Mouse (Mus musculus) embryonic fibroblast, embryonic 13.5 days (primary cell): ENCODE measurements around the gene Pdcd1. TPM values are rescaled to one million over a fixed set of nuclear protein-coding genes. Genes with fewer than 3 reads are reported as not detected.

Experiments used
- H3K27ac ChIP-seq: 2 replicates; pipeline ENCODE4 v1.5.1; 2012; ENCODE audit warnings: low read length, control low read depth, inconsistent platforms; ENCODE audit not compliant: insufficient read depth
- H3K4me1 ChIP-seq: 2 replicates; pipeline ENCODE4 v1.6.1; 2011; ENCODE audit warnings: low read length; ENCODE audit not compliant: control insufficient read depth, insufficient read depth
- H3K4me3 ChIP-seq: 2 replicates; pipeline ENCODE4 v1.5.1; 2011; ENCODE audit warnings: mild to moderate bottlenecking, control low read depth, low read length; ENCODE audit not compliant: insufficient read depth
- CTCF ChIP-seq: IDR thresholded peaks from 2 replicates; pipeline ENCODE4 v1.5.1; 2011; ENCODE audit warnings: mild to moderate bottlenecking, control low read depth, low read length, moderate library complexity, borderline replicate concordance; ENCODE audit not compliant: insufficient read depth
- POLR2A ChIP-seq: IDR thresholded peaks from 2 replicates; pipeline ENCODE4 v1.6.1; 2011; ENCODE audit warnings: low read depth, mild to moderate bottlenecking, control low read depth, low read length, moderate library complexity
- polyA plus RNA-seq: library from polyadenylated mRNA; stranded (reverse); fragments of >200 nt; gene quantifications from 2 replicates; pipeline ENCODE4 v1.2.4, GENCODE M21; 2011; ENCODE audit warnings: low read depth; ENCODE audit not compliant: missing spikeins, insufficient read length

The Pdcd1 gene
- not detected in 2 replicates for polyA plus RNA-seq

- TF ChIP-seq POLR2A (no peak), CTCF (no peak)
- Histone ChIP-seq H3K27ac (no peak within 1 kb of the TSS), H3K4me1 (no peaks in the 10 kb centered on the region), H3K4me3 (no peak within 1 kb of the TSS)
Measured at GRCm38 (mm10) chr1:94052373-94052772, at the start of gene Pdcd1. Pdcd1 (minus strand) TSS chr1:94052553.

DNA sequence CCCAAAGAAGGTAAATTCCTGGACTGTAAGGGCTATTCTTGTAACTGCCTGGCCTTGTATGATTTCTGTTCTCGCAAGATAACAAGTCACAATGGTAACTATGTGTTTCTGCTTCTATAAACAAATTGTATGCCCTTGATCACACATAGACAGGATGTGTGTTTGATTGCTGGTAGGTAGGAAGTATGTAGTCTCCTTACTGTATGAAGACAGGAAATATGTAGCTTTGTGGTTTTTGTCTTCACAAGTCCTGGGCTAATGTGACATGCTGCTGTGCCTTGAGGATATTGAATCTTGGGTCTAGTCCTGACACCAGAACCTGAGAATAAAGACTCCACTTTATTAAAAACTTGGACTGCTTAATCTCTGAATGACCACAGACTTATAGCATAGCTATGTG lies 39.4 kb upstream of the Pdcd1 start:
- no peak for TF ChIP-seq CTCF
- TF ChIP-seq POLR2A = no peak
- Histone ChIP-seq H3K27ac (no peak overlapping the region), H3K4me3 (no peak overlapping the region), H3K4me1 (no peaks in the 10 kb centered on the region; the same call in 1 of the 2 replicates)

- Histone ChIP-seq H3K27ac (0 out of 2 replicates have a peak overlapping the region, but pooled peaks have one; percentile 40), H3K4me1 (no peaks in the 10 kb centered on the region; the same call in 1 of the 2 replicates), H3K4me3 (no peak overlapping the region)
- TF ChIP-seq CTCF = no peak
- TF ChIP-seq POLR2A = no peak
Measured at GRCm38 (mm10) chr1:94086311-94086898, 34.1 kb upstream of the Pdcd1 start.

- Histone ChIP-seq H3K4me1 (no peaks in the 10 kb centered on the region; the same call in 1 of the 2 replicates), H3K27ac (peak overlapping the region; percentile 41; the same call in 1 of the 2 replicates), H3K4me3 (no peak overlapping the region)
- TF ChIP-seq CTCF (no peak), POLR2A (no peak)
Measured at GRCm38 (mm10) chr1:94085324-94086105, 33.2 kb upstream of the Pdcd1 start.

DNA sequence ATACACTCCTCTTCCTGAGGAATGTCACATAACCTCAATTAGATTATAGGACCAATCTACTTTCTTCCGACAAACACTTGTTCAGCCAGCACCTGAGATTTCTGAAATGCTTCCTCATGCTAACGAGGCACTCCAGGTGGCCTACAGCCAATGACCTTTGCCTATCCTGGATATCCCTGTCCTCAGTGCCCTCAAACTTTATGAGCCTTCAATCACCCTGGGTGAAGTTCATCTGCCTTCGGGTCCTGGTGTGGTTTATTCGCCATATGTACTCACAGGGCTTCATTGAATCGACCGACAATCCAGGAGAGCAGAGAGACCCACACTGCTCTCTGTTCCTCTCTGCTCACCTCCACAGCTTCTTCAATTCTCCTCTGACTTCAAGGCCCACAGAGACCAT lies 29.4 kb upstream of the Pdcd1 start:
- Histone ChIP-seq H3K4me1 (no peaks in the 10 kb centered on the region; the same call in 1 of the 2 replicates), H3K27ac (no peak overlapping the region), H3K4me3 (no peak overlapping the region)
- TF ChIP-seq CTCF = no peak
- TF ChIP-seq POLR2A = no peak

DNA sequence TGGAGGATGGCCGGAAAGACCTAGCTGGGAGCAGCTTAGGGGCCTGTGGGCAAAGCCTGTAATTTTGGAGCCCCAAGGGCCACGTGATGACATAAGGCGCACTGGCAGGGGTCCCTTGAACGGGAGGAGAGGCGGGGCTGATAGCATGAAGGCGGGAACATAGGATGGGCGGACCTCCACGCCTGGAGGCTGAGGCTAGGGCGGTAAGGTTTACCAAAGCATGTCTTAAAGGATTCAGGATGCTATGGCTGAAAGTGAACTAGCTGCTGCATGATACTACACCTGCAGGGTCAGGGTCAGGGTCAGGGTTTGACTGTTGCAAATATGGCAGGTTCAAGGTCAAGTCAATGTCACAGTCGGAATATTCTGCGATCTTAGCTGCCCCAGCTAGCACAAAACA lies 28.8 kb upstream of the Pdcd1 start:
- no peak overlapping the region for H3K4me3 ChIP-seq
- TF ChIP-seq POLR2A = no peak
- TF ChIP-seq CTCF = no peak
- no peak overlapping the region for H3K27ac ChIP-seq
- H3K4me1 ChIP-seq = no peaks in the 10 kb centered on the region

GRCm38 (mm10) chr1:94080718-94081117 lies 28.4 kb upstream of the Pdcd1 start:
- no peak for TF ChIP-seq CTCF
- no peak for TF ChIP-seq POLR2A
- Histone ChIP-seq H3K4me1 (no peaks in the 10 kb centered on the region), H3K27ac (no peak overlapping the region), H3K4me3 (no peak overlapping the region)

GRCm38 (mm10) chr1:94078835-94079440 lies 26.6 kb upstream of the Pdcd1 start:
- TF ChIP-seq CTCF (peak; percentile 68), POLR2A (no peak)
- no peak overlapping the region for H3K4me3 ChIP-seq
- H3K27ac ChIP-seq = no peak overlapping the region
- no peaks in the 10 kb centered on the region for H3K4me1 ChIP-seq

DNA sequence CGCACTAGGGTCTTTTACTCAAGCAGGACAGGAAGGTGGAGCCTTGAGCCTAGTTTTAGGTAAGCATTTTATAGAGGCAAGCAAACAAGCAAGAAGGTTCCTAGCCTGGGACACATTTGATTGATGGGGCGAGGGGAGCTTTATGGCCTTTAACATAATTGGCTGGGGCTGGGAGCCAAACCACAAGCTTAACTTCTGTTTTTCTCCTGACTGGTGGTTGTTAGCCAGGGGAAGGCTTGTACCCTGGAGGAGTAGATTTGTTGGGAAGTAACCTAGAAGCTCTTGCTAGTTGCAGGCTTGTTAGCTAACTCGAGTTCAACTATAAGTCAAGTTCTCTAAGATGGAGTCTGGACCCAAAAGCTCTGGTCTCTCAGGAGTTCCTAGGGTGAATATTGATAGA lies 26.0 kb upstream of the Pdcd1 start:
- TF ChIP-seq CTCF (no peak), POLR2A (no peak)
- no peak overlapping the region for H3K27ac ChIP-seq
- H3K4me3 ChIP-seq = no peak overlapping the region
- no peaks in the 10 kb centered on the region for H3K4me1 ChIP-seq
